In the genomic region with DNA sequence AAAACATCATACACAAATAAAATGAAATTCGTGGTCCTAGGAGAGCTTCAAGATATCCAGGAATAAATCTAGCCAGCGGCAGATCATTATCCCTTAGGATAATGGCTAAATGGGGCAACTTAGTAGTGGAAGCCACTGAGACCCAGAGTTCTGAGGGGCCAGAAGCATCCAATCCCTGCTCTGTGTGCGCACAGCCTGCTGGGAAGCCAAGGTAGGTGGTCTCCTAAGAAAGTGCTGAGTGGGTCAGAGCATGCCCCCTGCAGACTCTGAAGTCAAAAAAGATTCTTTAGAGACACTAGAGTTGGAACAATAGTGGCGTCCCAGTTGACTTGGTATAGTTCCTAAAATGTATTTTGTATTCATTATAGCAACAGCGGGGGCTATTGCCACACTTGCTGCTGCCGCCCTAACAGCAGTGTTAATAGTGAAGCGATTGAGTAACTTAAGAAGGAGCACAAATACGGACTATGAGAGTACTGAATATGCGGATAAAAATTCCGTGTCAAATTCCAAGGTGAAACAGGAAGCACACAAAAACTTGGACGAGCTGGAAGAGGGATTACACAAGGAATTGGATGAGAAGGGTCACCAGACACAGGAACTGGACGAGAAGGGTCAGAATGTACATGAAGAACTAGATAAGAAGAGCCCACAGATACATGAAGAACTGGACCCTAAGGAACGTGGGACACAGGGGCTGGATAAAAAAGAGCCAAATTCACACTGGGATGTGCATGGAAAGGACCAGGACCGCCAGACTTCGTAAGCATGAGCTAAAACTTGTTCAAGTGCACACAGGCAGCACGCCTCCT, we compare ENCODE assay signal across 8 mouse cellular contexts. TPM values are rescaled to one million over a fixed set of nuclear protein-coding genes. Genes with fewer than 3 reads are reported as not detected.
DNase-seq lines count a peak whose midpoint lies in the region; ATAC-seq and TF ChIP-seq lines count a peak whose summit lies in the region.

A gene (plus strand): TSS at position 472 of the 812 bp plus-strand sequence.

- H3K4me3 ChIP-seq in cerebellum, adult 2 months (replicated peaks; ENCODE audit: insufficient read depth, low read depth, low read length) = peak within 1 kb of the TSS; percentile 71
- peak within 1 kb of the TSS; percentile 100 for H3K4me3 ChIP-seq in G1E (ENCODE audit: low read depth, low read length)
- peak within 1 kb of the TSS; percentile 65 for H3K4me3 ChIP-seq in embryonic facial prominence, embryonic 11.5 days (ENCODE audit: low read depth, low read length)
- H3K4me3 ChIP-seq in limb, embryonic 13.5 days = peak within 1 kb of the TSS; percentile 76
- peak within 1 kb of the TSS; percentile 94 for H3K4me3 ChIP-seq in midbrain, postnatal 0 days (ENCODE audit: low read depth, low read length)

- 25% methylated on average over 16 of the region's 16 CpGs for WGBS in cerebellum, adult 2 months
- WGBS in embryonic facial prominence, embryonic 11.5 days = 22% methylated on average over 16 of the region's 16 CpGs
- 24% methylated on average over 16 of the region's 16 CpGs for WGBS in limb, embryonic 13.5 days
- 12% methylated on average over 16 of the region's 16 CpGs for WGBS in midbrain, postnatal 0 days

- peak within 1 kb of the TSS; percentile 75 for H3K27ac ChIP-seq in cerebellum, adult 2 months (ENCODE audit: insufficient read depth, low read length)
- peak within 1 kb of the TSS; percentile 67 for H3K27ac ChIP-seq in embryonic facial prominence, embryonic 11.5 days (replicated peaks; ENCODE audit: low read depth, low read length)
- no peak within 1 kb of the TSS for H3K27ac ChIP-seq in limb, embryonic 13.5 days
- peak within 1 kb of the TSS; percentile 85 for H3K27ac ChIP-seq in midbrain, postnatal 0 days (ENCODE audit: low read depth, low read length)

- H3K4me1 ChIP-seq in cerebellum, adult 2 months (ENCODE audit: control insufficient read depth, insufficient read depth, low read length) = no peaks in the 10 kb centered on the region
- peaks cover 19% of the 10 kb centered on the region for H3K4me1 ChIP-seq in G1E (ENCODE audit: insufficient read depth, low read depth, low read length)
- H3K4me1 ChIP-seq in embryonic facial prominence, embryonic 11.5 days (ENCODE audit: control insufficient read depth, insufficient read depth, low read length) = peaks cover 3% of the 10 kb centered on the region; the same call in 1 of the 2 replicates
- peaks cover 12% of the 10 kb centered on the region for H3K4me1 ChIP-seq in limb, embryonic 13.5 days
- H3K4me1 ChIP-seq in midbrain, postnatal 0 days (ENCODE audit: insufficient read depth, low read length) = no peaks in the 10 kb centered on the region

- peak within 1 kb of the TSS; percentile 67 for H3K9ac ChIP-seq in embryonic facial prominence, embryonic 11.5 days (replicated peaks; ENCODE audit: low read length)
- H3K9ac ChIP-seq in limb, embryonic 13.5 days = peak within 1 kb of the TSS; percentile 73
- peak within 1 kb of the TSS; percentile 80 for H3K9ac ChIP-seq in midbrain, postnatal 0 days (replicated peaks; ENCODE audit: low read length, poor library complexity, severe bottlenecking)

- H3K36me3 ChIP-seq in G1E (replicated peaks) = no peaks in the 10 kb centered on the region
- H3K36me3 ChIP-seq in embryonic facial prominence, embryonic 11.5 days (replicated peaks; ENCODE audit: control insufficient read depth, insufficient read depth, low read depth, low read length) = no peaks in the 10 kb centered on the region
- H3K36me3 ChIP-seq in limb, embryonic 13.5 days = no peaks in the 10 kb centered on the region
- no peaks in the 10 kb centered on the region for H3K36me3 ChIP-seq in midbrain, postnatal 0 days (ENCODE audit: insufficient read depth, low read length)

- no peaks in the 10 kb centered on the region for H3K27me3 ChIP-seq in cerebellum, adult 2 months (ENCODE audit: control insufficient read depth, insufficient read depth, low read length)
- no peaks in the 10 kb centered on the region for H3K27me3 ChIP-seq in G1E (ENCODE audit: insufficient read depth, low read length)
- no peaks in the 10 kb centered on the region for H3K27me3 ChIP-seq in embryonic facial prominence, embryonic 11.5 days (ENCODE audit: control insufficient read depth, insufficient read depth, low read length)
- H3K27me3 ChIP-seq in limb, embryonic 13.5 days = peaks cover 12% of the 10 kb centered on the region
- no peaks in the 10 kb centered on the region for H3K27me3 ChIP-seq in midbrain, postnatal 0 days (ENCODE audit: insufficient read depth, low read length)

- H3K4me2 ChIP-seq in embryonic facial prominence, embryonic 11.5 days (ENCODE audit: low read depth, low read length) = peak within 1 kb of the TSS; percentile 95
- H3K4me2 ChIP-seq in limb, embryonic 13.5 days (replicated peaks) = peak within 1 kb of the TSS; percentile 97
- peak within 1 kb of the TSS; percentile 92 for H3K4me2 ChIP-seq in midbrain, postnatal 0 days (ENCODE audit: low read depth, low read length, poor library complexity, severe bottlenecking)

- DNase-seq in cerebellum, adult 2 months = peak; percentile 11 to 18
- DNase-seq in cerebellum, adult 8-10 months = no peak
- DNase-seq in G1E (ENCODE audit: low spot score) = no peak
- DNase-seq in embryonic facial prominence, embryonic 11.5 days (ENCODE audit: low spot score) = peak; percentile 4
- peak in 1 of 2 experiments; percentile 6 for DNase-seq in heart, postnatal 36 days
- DNase-seq in midbrain, postnatal 0 days (ENCODE audit: low spot score) = peak; percentile 9
- no peak for DNase-seq in urinary bladder, postnatal 10 days (ENCODE audit: low spot score)

- ATAC-seq in G1E (ENCODE audit: extremely low read depth, insufficient number of reproducible peaks, low FRiP score, poor library complexity, severe bottlenecking) = no peak
- ATAC-seq in embryonic facial prominence, embryonic 11.5 days (replicated peaks; ENCODE audit: insufficient number of reproducible peaks, low FRiP score, low TSS enrichment, low read depth) = no peak
- no peak for ATAC-seq in limb, embryonic 13.5 days (ENCODE audit: low FRiP score, low read depth)
- ATAC-seq in midbrain, postnatal 0 days (ENCODE audit: low FRiP score) = no peak

- intact Hi-C loops in heart, postnatal 36 days (cut with DNase I) = loop anchor here (2.0 kb wide), 2 partner anchors 53 to 219 kb away; no protein-coding TSS in a partner anchor

- H3K9me3 ChIP-seq in G1E (replicated peaks) = no peaks in the 10 kb centered on the region
- H3K9me3 ChIP-seq in embryonic facial prominence, embryonic 11.5 days (replicated peaks; ENCODE audit: control insufficient read depth, low read length) = no peaks in the 10 kb centered on the region
- no peaks in the 10 kb centered on the region for H3K9me3 ChIP-seq in limb, embryonic 13.5 days
- H3K9me3 ChIP-seq in midbrain, postnatal 0 days (ENCODE audit: low read length) = no peaks in the 10 kb centered on the region

- no peak for TF ChIP-seq POLR2A in cerebellum, adult 2 months (IDR thresholded peaks at IDR 0.05; ENCODE audit: borderline replicate concordance, insufficient read depth, low read length)

- no peak for TF ChIP-seq CTCF in cerebellum, adult 2 months (IDR thresholded peaks at IDR 0.05; ENCODE audit: borderline replicate concordance, insufficient read depth, low read depth, low read length)
- TF ChIP-seq CTCF in G1E (IDR thresholded peaks at IDR 0.05; ENCODE audit: low read depth, low read length) = no peak
- no peak for TF ChIP-seq CTCF in midbrain, postnatal 0 days (IDR thresholded peaks at IDR 0.05)

RNA-seq across cellular contexts. Expression of the gene that starts here (rescaled TPM):
- polyA plus RNA-seq in cerebellum, adult 2 months (2012; rRNA removed) = 70.7 and 71.3 TPM in 2 replicates
- total RNA-seq in G1E (2014; fragmentation: Nextera tagmentation) (53.8 and 79.6 TPM in 2 replicates), G1E (2017) (49.0 and 67.8 TPM in 2 replicates)
- 12.8 and 13.2 TPM in 2 replicates for polyA plus RNA-seq in G1E (2012)
- polyA plus RNA-seq in embryonic facial prominence, embryonic 11.5 days (2014; fragmentation: Nextera tagmentation; extraction: Ambion mirVana) = 22.7 and 23.6 TPM in 2 replicates
- total RNA-seq in heart, postnatal 36 days (2021) = 10 to 100 TPM; 49.8 to 59.0 TPM
- 3.6 and 4.6 TPM in 2 replicates for polyA plus RNA-seq in limb, embryonic 13.5 days (2015; fragmentation: Nextera tagmentation; extraction: Ambion mirVana)
- 33.2 and 39.5 TPM in 2 replicates for total RNA-seq in midbrain, postnatal 0 days (2014; rRNA removed)
- 38.8 and 43.1 TPM in 2 replicates for polyA plus RNA-seq in midbrain, postnatal 0 days (2015; fragmentation: Nextera tagmentation; extraction: Ambion mirVana)

Comparison
In these comparisons a context has a peak if more than half of its experiments do, and no peak if none do; other contexts are left out.
1. DNase-seq: peak in cerebellum, adult 2 months (2 of 2), embryonic facial prominence, embryonic 11.5 days (single experiment) and midbrain, postnatal 0 days (single experiment); none in cerebellum, adult 8-10 months (single experiment), G1E (single experiment) and urinary bladder, postnatal 10 days (single experiment).
2. Peak in every context shown above with its lines, with median percentiles within 50 percentile points of each other: H3K4me3 ChIP-seq, H3K4me2 ChIP-seq and H3K9ac ChIP-seq.